Mouse (Mus musculus) mammary gland, adult 2 months (tissue): ENCODE measurements around the gene Gm28044. TPM values are rescaled to one million over a fixed set of nuclear protein-coding genes. Genes with fewer than 3 reads are reported as not detected.

Experiments
- polyA plus RNA-seq: library from polyadenylated mRNA; depleted of rRNA; stranded (reverse); fragments of >200 nt; gene quantifications from 2 replicates; pipeline ENCODE4 v1.2.3, GENCODE M21; 2012; ENCODE audit warnings: low replicate concordance; rRNA removed

Gm28044 gene
- polyA plus RNA-seq, result 0.34 TPM in 1 of 2 replicates, not detected in the other

GRCm38 (mm10) chr13:67360131-67360744, at the start of gene Gm28044, which contains the start of gene Zfp953:
TSS of gene Gm28044 (minus strand) at chr13:67360536.
TSS of gene Zfp953 (minus strand) at chr13:67360605.

GRCm38 (mm10) chr13:67399183-67399903, 39.0 kb upstream of the Gm28044 start, which contains the start of gene Zfp429:
TSS of gene Zfp429 (minus strand) at chr13:67399819.

GRCm38 (mm10) chr13:67375050-67375911, 14.9 kb upstream of the Gm28044 start, which contains the start of the genes Gm28041 and Zfp456:
TSS of gene Gm28041 (minus strand) at chr13:67375733.
TSS of gene Zfp456 (minus strand) at chr13:67375810.

GRCm38 (mm10) chr13:67332019-67332724, 28.2 kb downstream of the Gm28044 start, which contains the start of gene Zfp595:
TSS of gene Zfp595 (minus strand) at chr13:67332570.

GRCm38 (mm10) chr13:67305822-67306672, 54.3 kb downstream of the Gm28044 start, which contains the start of gene Zfp457:
TSS of gene Zfp457 (minus strand) at chr13:67306485.

GRCm38 (mm10) chr13:67278314-67278713, 82.0 kb downstream of the Gm28044 start, which contains the start of gene Zfp458:
TSS of gene Zfp458 (minus strand) at chr13:67278466.

Other genes with a start within 250 kb of the Gm28044 start
- 0.11 and 0.14 TPM in 2 replicates for gene Rslcan18, start 244.3 kb downstream of the Gm28044 start, polyA plus RNA-seq
- 0.13 and 0.37 TPM in 2 replicates for gene Zfp759, start 238.9 kb downstream of the Gm28044 start, polyA plus RNA-seq
- gene Rsl1, start 187.4 kb downstream of the Gm28044 start, polyA plus RNA-seq, result 2.2 and 5.0 TPM in 2 replicates
- 0.16 and 0.57 TPM in 2 replicates for gene Zfp455, start 166.0 kb downstream of the Gm28044 start, polyA plus RNA-seq
- gene Zfp458, start 82.1 kb downstream of the Gm28044 start, polyA plus RNA-seq, result 0.30 and 0.60 TPM in 2 replicates
- gene Zfp457, start 54.1 kb downstream of the Gm28044 start, polyA plus RNA-seq, result 1.1 and 2.2 TPM in 2 replicates
- gene Zfp595, start 28.0 kb downstream of the Gm28044 start, polyA plus RNA-seq, result 0.55 and 1.7 TPM in 2 replicates
- gene Zfp953, start 69 bp upstream of the Gm28044 start, polyA plus RNA-seq, result 0.16 and 0.50 TPM in 2 replicates
- 0.24 TPM in 1 of 2 replicates, not detected in the other for gene Gm28041, start 15.2 kb upstream of the Gm28044 start, polyA plus RNA-seq
- 0.18 and 0.37 TPM in 2 replicates for gene Zfp456, start 15.3 kb upstream of the Gm28044 start, polyA plus RNA-seq
- 2.3 and 4.4 TPM in 2 replicates for gene Zfp429, start 39.3 kb upstream of the Gm28044 start, polyA plus RNA-seq
- 0.24 and 0.75 TPM in 2 replicates for gene Zfp459, start 60.9 kb upstream of the Gm28044 start, polyA plus RNA-seq
- gene Zfp874a, start 91.1 kb upstream of the Gm28044 start, polyA plus RNA-seq, result 0.55 and 4.1 TPM in 2 replicates
- gene Zfp874b, start 123.7 kb upstream of the Gm28044 start, polyA plus RNA-seq, result 2.1 and 5.1 TPM in 2 replicates
- gene Zfp58, start 140.0 kb upstream of the Gm28044 start, polyA plus RNA-seq, result 0.27 and 1.2 TPM in 2 replicates
- not detected in 2 replicates for gene Gm26965, start 165.6 kb upstream of the Gm28044 start, polyA plus RNA-seq
- 18.0 and 34.5 TPM in 2 replicates for gene Zfp87, start 165.6 kb upstream of the Gm28044 start, polyA plus RNA-seq
- gene Zfp748, start 193.3 kb upstream of the Gm28044 start, polyA plus RNA-seq, result 1.9 and 2.3 TPM in 2 replicates
- 0.22 and 0.85 TPM in 2 replicates for gene Zfp729b, start 249.2 kb upstream of the Gm28044 start, polyA plus RNA-seq